In genomic region chr2:30642810-30643209, GRCm38 (mm10) we compare ENCODE assay signal across 19 mouse cellular contexts. TPM values are rescaled to one million over a fixed set of nuclear protein-coding genes. Genes with fewer than 3 reads are reported as not detected.
A peak's percentile ranks its signal among the peaks of the same experiment; 100 is the strongest.
DNase-seq lines count a peak whose midpoint lies in the region; ATAC-seq and TF ChIP-seq lines count a peak whose summit lies in the region.
"Had no signal": no experiment of that assay in that cellular context is flagged by ENCODE, and none has a peak within 500 bp of the region (broad histone marks: within the 10 kb centered on the region; RNA-seq: fewer than 3 reads in every experiment).

No protein-coding gene starts in this region.

- H3K36me3 ChIP-seq in heart, embryonic 13.5 days, result no peaks in the 10 kb centered on the region
- H3K36me3 ChIP-seq in intestine, embryonic 16.5 days (ENCODE audit: control insufficient read depth, insufficient read depth, low read length), result no peaks in the 10 kb centered on the region
- H3K36me3 ChIP-seq in stomach, postnatal 0 days (ENCODE audit: control insufficient read depth, insufficient read depth, low read length), result no peaks in the 10 kb centered on the region
- H3K36me3 ChIP-seq: heart, embryonic 15.5 days; lung, embryonic 15.5 days had no signal

- TF ChIP-seq CTCF in stomach, postnatal 0 days (IDR thresholded peaks at IDR 0.05; ENCODE audit: low read depth), result no peak

- DNase-seq in heart, adult 9 months (ENCODE audit: low spot score in 2 of 2), result no peak
- peak; percentile 47 for DNase-seq in retina, postnatal 1 day
- DNase-seq in retina, embryonic 14.5 days (ENCODE audit: low spot score), result no peak
- DNase-seq in stomach, postnatal 0 days (ENCODE audit: low spot score), result peak; percentile 53
- DNase-seq in lung, adult 18-20 months, result no peak
- DNase-seq in layer of hippocampus, adult 8-10 months (ENCODE audit: low spot score in 2 of 2), result no peak
- DNase-seq: B cell, adult 2 months; cerebellum, postnatal 14 days; gastrocnemius, postnatal 10 days; kidney, adult 9 months; layer of hippocampus, adult 9-11 months; right cerebral cortex, adult 18-20 months; thymus, postnatal 4 days had no signal

- 17% methylated on average over 5 of the region's 5 CpGs for WGBS in heart, embryonic 13.5 days
- 10% methylated on average over 5 of the region's 5 CpGs for WGBS in intestine, embryonic 16.5 days
- 18% methylated on average over 5 of the region's 5 CpGs for WGBS in stomach, postnatal 0 days

- H3K4me1 ChIP-seq in heart, embryonic 13.5 days, result peaks cover 56% of the 10 kb centered on the region
- H3K4me1 ChIP-seq in intestine, embryonic 16.5 days (ENCODE audit: control insufficient read depth, insufficient read depth, low read length), result peaks cover 36% of the 10 kb centered on the region
- H3K4me1 ChIP-seq in stomach, postnatal 0 days (replicated peaks; ENCODE audit: control insufficient read depth, insufficient read depth), result peaks cover 5% of the 10 kb centered on the region

- H3K4me2 ChIP-seq in heart, embryonic 13.5 days, result no peak overlapping the region
- H3K4me2 ChIP-seq in intestine, embryonic 16.5 days (ENCODE audit: low read depth, low read length), result no peak overlapping the region
- no peak overlapping the region for H3K4me2 ChIP-seq in stomach, postnatal 0 days (replicated peaks; ENCODE audit: low read depth)
- H3K4me2 ChIP-seq: heart, embryonic 15.5 days; lung, embryonic 15.5 days had no signal

- H3K9me3 ChIP-seq in heart, embryonic 13.5 days, result no peaks in the 10 kb centered on the region
- no peaks in the 10 kb centered on the region for H3K9me3 ChIP-seq in intestine, embryonic 16.5 days (ENCODE audit: control insufficient read depth, low read length)
- no peaks in the 10 kb centered on the region for H3K9me3 ChIP-seq in stomach, postnatal 0 days (ENCODE audit: control insufficient read depth, low read length)
- H3K9me3 ChIP-seq: heart, embryonic 15.5 days; lung, embryonic 15.5 days had no signal

- H3K27me3 ChIP-seq in heart, embryonic 13.5 days (replicated peaks), result no peaks in the 10 kb centered on the region
- H3K27me3 ChIP-seq in intestine, embryonic 16.5 days (replicated peaks; ENCODE audit: control insufficient read depth, insufficient read depth, low read length), result no peaks in the 10 kb centered on the region
- no peaks in the 10 kb centered on the region for H3K27me3 ChIP-seq in stomach, postnatal 0 days (ENCODE audit: control insufficient read depth, insufficient read depth, low read length)
- H3K27me3 ChIP-seq: heart, embryonic 15.5 days; lung, embryonic 15.5 days had no signal

- no peak for TF ChIP-seq EP300 in stomach, postnatal 0 days (optimal IDR thresholded peaks at IDR 0.05)

- no peak overlapping the region for H3K27ac ChIP-seq in heart, embryonic 13.5 days (replicated peaks)
- H3K27ac ChIP-seq in intestine, embryonic 16.5 days (ENCODE audit: low read length), result 0 out of 2 replicates have a peak overlapping the region, but pooled peaks have one; percentile 24
- H3K27ac ChIP-seq in stomach, postnatal 0 days (replicated peaks), result no peak overlapping the region
- H3K27ac ChIP-seq: heart, embryonic 15.5 days; lung, embryonic 15.5 days had no signal

- H3K4me3 ChIP-seq in heart, embryonic 13.5 days, result no peak overlapping the region
- no peak overlapping the region for H3K4me3 ChIP-seq in intestine, embryonic 16.5 days (ENCODE audit: low read length)
- no peak overlapping the region for H3K4me3 ChIP-seq in stomach, postnatal 0 days (ENCODE audit: low read depth, low read length)
- H3K4me3 ChIP-seq: heart, embryonic 15.5 days; lung, embryonic 15.5 days had no signal

- no peak for ATAC-seq in heart, embryonic 13.5 days (ENCODE audit: extremely low read depth, insufficient number of reproducible peaks, low FRiP score, low TSS enrichment)
- ATAC-seq in intestine, embryonic 16.5 days, result peak; percentile 31; the same call in 1 of the 2 replicates
- ATAC-seq in stomach, postnatal 0 days (ENCODE audit: low FRiP score, low TSS enrichment), result no peak
- ATAC-seq: activated CD4-positive, CD25-positive, alpha-beta regulatory T cell, adult 4 months had no signal

- H3K9ac ChIP-seq in heart, embryonic 13.5 days, result peak overlapping the region; percentile 0; the same call in 1 of the 2 replicates
- peak overlapping the region; percentile 39; the same call in 1 of the 2 replicates for H3K9ac ChIP-seq in intestine, embryonic 16.5 days (ENCODE audit: low read depth, low read length)
- no peak overlapping the region for H3K9ac ChIP-seq in stomach, postnatal 0 days (ENCODE audit: low read length)
- H3K9ac ChIP-seq: heart, embryonic 15.5 days; lung, embryonic 15.5 days had no signal

RNA-seq across cellular contexts. Expression of gene Cstad, which starts 48.0 kb away (rescaled TPM):
- 2.1 and 2.4 TPM in 2 replicates for polyA plus RNA-seq in heart, embryonic 13.5 days (2015; fragmentation: Nextera tagmentation; extraction: Ambion mirVana)
- 0.58 and 0.99 TPM in 2 replicates for polyA plus RNA-seq in intestine, embryonic 16.5 days (2015; fragmentation: Nextera tagmentation; extraction: Ambion mirVana)
- 0.57 and 0.63 TPM in 2 replicates for polyA plus RNA-seq in stomach, postnatal 0 days (2015; fragmentation: Nextera tagmentation; extraction: Ambion mirVana)
- total RNA-seq in layer of hippocampus, adult 8-10 months (2022), result 10 to 100 TPM in 1 of 4 experiments, 1 to 10 TPM in 3; 3.4 to 11.0 (median 7.0) TPM
- total RNA-seq: MEL had no signal

Comparison
In these comparisons a context has a peak if more than half of its experiments do, and no peak if none do; other contexts are left out.
1. DNase-seq: peak in retina, postnatal 1 day (single experiment) and stomach, postnatal 0 days (single experiment); none in heart, adult 9 months (0 of 2), retina, embryonic 14.5 days (single experiment), lung, adult 18-20 months (0 of 2) and layer of hippocampus, adult 8-10 months (0 of 2).